ENCODE assay signal across 8 mouse cellular contexts in the genomic region with DNA sequence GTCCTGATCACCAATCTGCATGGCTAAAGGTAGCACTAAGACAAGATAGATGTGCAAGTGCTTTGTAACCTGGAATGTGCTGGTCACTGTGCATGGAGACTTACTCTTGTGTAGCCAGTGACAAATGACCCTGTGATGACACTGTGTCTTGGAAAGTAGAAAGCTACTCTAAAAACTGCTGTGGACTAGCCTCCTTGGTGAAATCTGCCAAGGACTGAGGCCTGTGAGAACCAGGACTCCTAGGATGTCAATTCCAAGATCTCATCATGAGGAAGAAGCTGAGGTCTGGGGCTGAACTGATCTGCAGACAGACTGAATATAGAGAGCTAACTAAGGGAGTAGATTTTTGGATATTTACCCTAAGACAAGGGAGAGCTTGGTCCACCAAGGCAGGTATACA. TPM values are rescaled to one million over a fixed set of nuclear protein-coding genes. Genes with fewer than 3 reads are reported as not detected.
A peak's percentile ranks its signal among the peaks of the same experiment; 100 is the strongest.
DNase-seq lines count a peak whose midpoint lies in the region; ATAC-seq and TF ChIP-seq lines count a peak whose summit lies in the region.

No protein-coding gene starts in this region.

- H3K9ac ChIP-seq in lung, postnatal 0 days (replicated peaks; ENCODE audit: low read depth): 0 out of 2 replicates have a peak overlapping the region, but pooled peaks have one; percentile 12
- no peak overlapping the region for H3K9ac ChIP-seq in hindbrain, embryonic 14.5 days

- ATAC-seq in lung, postnatal 0 days: no peak
- ATAC-seq in hindbrain, embryonic 14.5 days (ENCODE audit: low FRiP score): no peak

- H3K4me3 ChIP-seq in heart, embryonic 10.5 days: no peak overlapping the region
- H3K4me3 ChIP-seq in lung, postnatal 0 days (ENCODE audit: low read depth, low read length): no peak overlapping the region
- H3K4me3 ChIP-seq in hindbrain, embryonic 14.5 days (replicated peaks; ENCODE audit: low read length): no peak overlapping the region
- H3K4me3 ChIP-seq in olfactory bulb, adult 2 months (ENCODE audit: insufficient read depth, low read depth, low read length): no peak overlapping the region

- H3K4me1 ChIP-seq in heart, embryonic 10.5 days: peaks cover 76% of the 10 kb centered on the region
- peaks cover 78% of the 10 kb centered on the region for H3K4me1 ChIP-seq in lung, postnatal 0 days (ENCODE audit: insufficient read depth, low read depth, low read length)
- H3K4me1 ChIP-seq in hindbrain, embryonic 14.5 days (replicated peaks; ENCODE audit: control insufficient read depth, insufficient read depth, low read length): peaks cover 56% of the 10 kb centered on the region
- H3K4me1 ChIP-seq in olfactory bulb, adult 2 months (ENCODE audit: control insufficient read depth, insufficient read depth, low read length): peaks cover 30% of the 10 kb centered on the region

- no peaks in the 10 kb centered on the region for H3K27me3 ChIP-seq in heart, embryonic 10.5 days (ENCODE audit: insufficient read depth, poor library complexity, severe bottlenecking)
- no peaks in the 10 kb centered on the region for H3K27me3 ChIP-seq in lung, postnatal 0 days (replicated peaks; ENCODE audit: insufficient read depth, low read length)
- H3K27me3 ChIP-seq in hindbrain, embryonic 14.5 days (ENCODE audit: control insufficient read depth, insufficient read depth, low read length): no peaks in the 10 kb centered on the region

- TF ChIP-seq POLR2A in olfactory bulb, adult 2 months (IDR thresholded peaks at IDR 0.05; ENCODE audit: insufficient read depth, low read depth, low read length): no peak

- H3K4me2 ChIP-seq in lung, postnatal 0 days (replicated peaks; ENCODE audit: low read depth, low read length): 0 out of 2 replicates have a peak overlapping the region, but pooled peaks have one; percentile 23
- no peak overlapping the region for H3K4me2 ChIP-seq in hindbrain, embryonic 14.5 days (replicated peaks)

- no peak for TF ChIP-seq CTCF in lung, postnatal 0 days (IDR thresholded peaks at IDR 0.05)
- no peak for TF ChIP-seq CTCF in olfactory bulb, adult 2 months (IDR thresholded peaks at IDR 0.05; ENCODE audit: insufficient read depth, low read depth, low read length)

- no peak for TF ChIP-seq EP300 in lung, postnatal 0 days (IDR thresholded peaks at IDR 0.05)

- peak overlapping the region; percentile 67; the same call in 1 of the 2 replicates for H3K27ac ChIP-seq in heart, embryonic 10.5 days
- peak overlapping the region; percentile 96 for H3K27ac ChIP-seq in lung, postnatal 0 days (ENCODE audit: low read length)
- H3K27ac ChIP-seq in hindbrain, embryonic 14.5 days: 0 out of 2 replicates have a peak overlapping the region, but pooled peaks have one; percentile 22
- H3K27ac ChIP-seq in olfactory bulb, adult 2 months (ENCODE audit: insufficient read depth, low read depth, low read length): peak overlapping the region; percentile 92

- DNase-seq in heart, embryonic 10.5 days (ENCODE audit: low spot score): no peak
- no peak for DNase-seq in heart, adult 9 months (ENCODE audit: low spot score in 2 of 2)
- no peak for DNase-seq in lung, postnatal 0 days (ENCODE audit: low spot score)
- no peak for DNase-seq in lung, postnatal 25 days (ENCODE audit: low spot score)
- DNase-seq in hindbrain, embryonic 14.5 days (ENCODE audit: low spot score): no peak
- DNase-seq in testis, postnatal 10 days (ENCODE audit: low spot score): no peak
- no peak for DNase-seq in right cerebral cortex, postnatal 36 days (ENCODE audit: low spot score in 2 of 2)

- no peaks in the 10 kb centered on the region for H3K9me3 ChIP-seq in heart, embryonic 10.5 days
- H3K9me3 ChIP-seq in lung, postnatal 0 days (ENCODE audit: low read length): no peaks in the 10 kb centered on the region
- no peaks in the 10 kb centered on the region for H3K9me3 ChIP-seq in hindbrain, embryonic 14.5 days (ENCODE audit: control insufficient read depth, low read length)

- H3K36me3 ChIP-seq in heart, embryonic 10.5 days: peaks cover 25% of the 10 kb centered on the region; the same call in 1 of the 2 replicates
- H3K36me3 ChIP-seq in lung, postnatal 0 days (ENCODE audit: insufficient read depth, low read length): peaks cover 7% of the 10 kb centered on the region; the same call in 1 of the 2 replicates
- peaks cover 12% of the 10 kb centered on the region; the same call in 1 of the 2 replicates for H3K36me3 ChIP-seq in hindbrain, embryonic 14.5 days (replicated peaks; ENCODE audit: control insufficient read depth, insufficient read depth)

RNA-seq across cellular contexts. Expression of a gene that starts 10.0 kb away (rescaled TPM):
- 72.8 and 76.2 TPM in 2 replicates for polyA plus RNA-seq in heart, embryonic 10.5 days (2016; fragmentation: Nextera tagmentation; extraction: Ambion mirVana)
- 100 and 103 TPM in 2 replicates for polyA plus RNA-seq in lung, postnatal 0 days (2015; fragmentation: Nextera tagmentation; extraction: Ambion mirVana)
- 155 and 165 TPM in 2 replicates for polyA plus RNA-seq in hindbrain, embryonic 14.5 days (2014; fragmentation: Nextera tagmentation; extraction: Ambion mirVana)
- 296 and 622 TPM in 2 replicates for polyA plus RNA-seq in olfactory bulb, adult 2 months (2012; ENCODE audit: insufficient read depth, insufficient read length, low replicate concordance, missing spikeins)

RNA-seq across cellular contexts. Expression of a gene that starts 26.2 kb away (rescaled TPM):
- polyA plus RNA-seq in heart, embryonic 10.5 days (2016; fragmentation: Nextera tagmentation; extraction: Ambion mirVana): 74.7 and 97.0 TPM in 2 replicates
- polyA plus RNA-seq in lung, postnatal 0 days (2015; fragmentation: Nextera tagmentation; extraction: Ambion mirVana): 3.1 and 5.7 TPM in 2 replicates
- 17.2 and 20.1 TPM in 2 replicates for polyA plus RNA-seq in hindbrain, embryonic 14.5 days (2014; fragmentation: Nextera tagmentation; extraction: Ambion mirVana)
- polyA plus RNA-seq in olfactory bulb, adult 2 months (2012; ENCODE audit: insufficient read depth, insufficient read length, low replicate concordance, missing spikeins): 120 TPM in 1 of 2 replicates, not detected in the other

Comparison
In these comparisons a context has a peak if more than half of its experiments do, and no peak if none do; other contexts are left out.
1. H3K27ac ChIP-seq: peak in every context shown above with its lines; median percentile 96 in lung, postnatal 0 days; 92 in olfactory bulb, adult 2 months; 67 in heart, embryonic 10.5 days; 22 in hindbrain, embryonic 14.5 days.